In genomic region chr3:88684236-88684979, GRCm38 (mm10) we compare ENCODE assay signal across 8 mouse cellular contexts. TPM values are rescaled to one million over a fixed set of nuclear protein-coding genes. Genes with fewer than 3 reads are reported as not detected.
DNase-seq lines count a peak whose midpoint lies in the region; ATAC-seq and TF ChIP-seq lines count a peak whose summit lies in the region.

No protein-coding gene starts in this region.

- peaks cover 23% of the 10 kb centered on the region for H3K36me3 ChIP-seq in heart, embryonic 13.5 days
- H3K36me3 ChIP-seq in intestine, embryonic 14.5 days (ENCODE audit: control insufficient read depth, insufficient read depth, low read length), result peaks cover 21% of the 10 kb centered on the region
- peaks cover 12% of the 10 kb centered on the region for H3K36me3 ChIP-seq in midbrain, embryonic 13.5 days

- no peak for TF ChIP-seq POLR2A in bone marrow macrophage, adult 2 months (IDR thresholded peaks at IDR 0.05; ENCODE audit: borderline replicate concordance, low read depth, low read length)

- H3K4me3 ChIP-seq in heart, embryonic 13.5 days, result peak overlapping the region; percentile 89
- peak overlapping the region; percentile 89 for H3K4me3 ChIP-seq in bone marrow macrophage, adult 2 months (ENCODE audit: insufficient read depth, low read length)
- peak overlapping the region; percentile 98 for H3K4me3 ChIP-seq in intestine, embryonic 14.5 days (ENCODE audit: low read depth, low read length)
- H3K4me3 ChIP-seq in midbrain, embryonic 13.5 days (replicated peaks), result peak overlapping the region; percentile 100

- no peaks in the 10 kb centered on the region for H3K9me3 ChIP-seq in heart, embryonic 13.5 days
- no peaks in the 10 kb centered on the region for H3K9me3 ChIP-seq in intestine, embryonic 14.5 days (ENCODE audit: control insufficient read depth, low read length)
- H3K9me3 ChIP-seq in midbrain, embryonic 13.5 days, result no peaks in the 10 kb centered on the region

- H3K4me1 ChIP-seq in heart, embryonic 13.5 days, result peaks cover 26% of the 10 kb centered on the region
- H3K4me1 ChIP-seq in bone marrow macrophage, adult 2 months (ENCODE audit: control insufficient read depth, insufficient read depth, low read length), result peaks cover 9% of the 10 kb centered on the region
- peaks cover 6% of the 10 kb centered on the region for H3K4me1 ChIP-seq in intestine, embryonic 14.5 days (replicated peaks; ENCODE audit: control insufficient read depth, insufficient read depth, low read length)
- H3K4me1 ChIP-seq in midbrain, embryonic 13.5 days (replicated peaks), result peaks cover 26% of the 10 kb centered on the region

- WGBS in heart, embryonic 13.5 days, result 56% methylated on average over 8 of the region's 8 CpGs
- 59% methylated on average over 6 of the region's 8 CpGs for WGBS in intestine, embryonic 14.5 days
- WGBS in midbrain, embryonic 13.5 days, result 60% methylated on average over 8 of the region's 8 CpGs

- no peak for ATAC-seq in heart, embryonic 13.5 days (ENCODE audit: extremely low read depth, insufficient number of reproducible peaks, low FRiP score, low TSS enrichment)
- ATAC-seq in intestine, embryonic 14.5 days (replicated peaks; ENCODE audit: low FRiP score, low TSS enrichment, low read depth), result no peak
- no peak for ATAC-seq in midbrain, embryonic 13.5 days

- H3K4me2 ChIP-seq in heart, embryonic 13.5 days, result peak overlapping the region; percentile 94
- H3K4me2 ChIP-seq in intestine, embryonic 14.5 days (ENCODE audit: low read length), result peak overlapping the region; percentile 68
- peak overlapping the region; percentile 54 for H3K4me2 ChIP-seq in midbrain, embryonic 13.5 days (replicated peaks)

- H3K27ac ChIP-seq in heart, embryonic 13.5 days (replicated peaks), result peak overlapping the region; percentile 97
- peak overlapping the region; percentile 88 for H3K27ac ChIP-seq in bone marrow macrophage, adult 2 months (ENCODE audit: insufficient read depth, low read depth, low read length)
- H3K27ac ChIP-seq in intestine, embryonic 14.5 days (ENCODE audit: low read depth), result peak overlapping the region; percentile 97
- H3K27ac ChIP-seq in midbrain, embryonic 13.5 days, result no peak overlapping the region

- DNase-seq in heart, postnatal 4 days, result no peak
- DNase-seq in intestine, embryonic 14.5 days (ENCODE audit: low spot score), result no peak
- DNase-seq in adrenal gland, postnatal 10 days, result no peak
- DNase-seq in left cerebral cortex, adult 8-10 months (ENCODE audit: low spot score in 2 of 2), result no peak
- no peak for DNase-seq in cerebellum, adult 18-20 months

- H3K9ac ChIP-seq in heart, embryonic 13.5 days, result peak overlapping the region; percentile 82
- H3K9ac ChIP-seq in intestine, embryonic 14.5 days (ENCODE audit: low read length), result peak overlapping the region; percentile 34
- no peak overlapping the region for H3K9ac ChIP-seq in midbrain, embryonic 13.5 days (replicated peaks)

- H3K27me3 ChIP-seq in heart, embryonic 13.5 days (replicated peaks), result no peaks in the 10 kb centered on the region
- H3K27me3 ChIP-seq in intestine, embryonic 14.5 days (replicated peaks; ENCODE audit: control insufficient read depth, insufficient read depth, low read length), result no peaks in the 10 kb centered on the region
- H3K27me3 ChIP-seq in midbrain, embryonic 13.5 days, result no peaks in the 10 kb centered on the region

- no peak for TF ChIP-seq CTCF in bone marrow macrophage, adult 2 months (IDR thresholded peaks at IDR 0.05; ENCODE audit: low read depth, low read length)

RNA-seq across cellular contexts. Expression of gene Khdc4, which starts 1.2 kb away (rescaled TPM):
- polyA plus RNA-seq in heart, embryonic 13.5 days (2015; fragmentation: Nextera tagmentation; extraction: Ambion mirVana), result 54.8 and 61.4 TPM in 2 replicates
- total RNA-seq in heart, postnatal 4 days (2021), result 10 to 100 TPM; 44.9 to 49.2 TPM
- polyA plus RNA-seq in bone marrow macrophage, adult 2 months (2012; ENCODE audit: insufficient read depth, insufficient read length, missing spikeins), result 40.7 and 48.4 TPM in 2 replicates
- polyA plus RNA-seq in intestine, embryonic 14.5 days (2014; fragmentation: Nextera tagmentation; extraction: Ambion mirVana), result 78.9 and 87.9 TPM in 2 replicates
- polyA plus RNA-seq in midbrain, embryonic 13.5 days (2015; fragmentation: Nextera tagmentation; extraction: Ambion mirVana), result 102 and 105 TPM in 2 replicates
- 10 to 100 TPM; 46.7 to 60.5 TPM for total RNA-seq in adrenal gland, postnatal 10 days (2021)
- 10 to 100 TPM; 46.2 to 57.4 (median 51.3) TPM for total RNA-seq in left cerebral cortex, adult 8-10 months (2022)

RNA-seq across cellular contexts. Expression of gene Rxfp4, which starts 31.5 kb away (rescaled TPM):
- not detected in 2 replicates for polyA plus RNA-seq in heart, embryonic 13.5 days (2015; fragmentation: Nextera tagmentation; extraction: Ambion mirVana)
- total RNA-seq in heart, postnatal 4 days (2021), result under 1 TPM in 1 of 2 experiments, not detected in 1; 0.20 TPM
- not detected in 2 replicates for polyA plus RNA-seq in bone marrow macrophage, adult 2 months (2012; ENCODE audit: insufficient read depth, insufficient read length, missing spikeins)
- not detected in 2 replicates for polyA plus RNA-seq in intestine, embryonic 14.5 days (2014; fragmentation: Nextera tagmentation; extraction: Ambion mirVana)
- not detected in 2 replicates for polyA plus RNA-seq in midbrain, embryonic 13.5 days (2015; fragmentation: Nextera tagmentation; extraction: Ambion mirVana)
- not detected for total RNA-seq in adrenal gland, postnatal 10 days (2021)
- total RNA-seq in left cerebral cortex, adult 8-10 months (2022), result not detected

RNA-seq across cellular contexts. Expression of gene Rit1, which starts 32.2 kb away (rescaled TPM):
- polyA plus RNA-seq in heart, embryonic 13.5 days (2015; fragmentation: Nextera tagmentation; extraction: Ambion mirVana), result 51.7 and 56.8 TPM in 2 replicates
- 10 to 100 TPM; 43.4 to 48.0 TPM for total RNA-seq in heart, postnatal 4 days (2021)
- 100 and 110 TPM in 2 replicates for polyA plus RNA-seq in bone marrow macrophage, adult 2 months (2012; ENCODE audit: insufficient read depth, insufficient read length, missing spikeins)
- 56.4 and 62.1 TPM in 2 replicates for polyA plus RNA-seq in intestine, embryonic 14.5 days (2014; fragmentation: Nextera tagmentation; extraction: Ambion mirVana)
- 51.1 and 52.1 TPM in 2 replicates for polyA plus RNA-seq in midbrain, embryonic 13.5 days (2015; fragmentation: Nextera tagmentation; extraction: Ambion mirVana)
- 10 to 100 TPM; 39.0 to 44.9 TPM for total RNA-seq in adrenal gland, postnatal 10 days (2021)
- 10 to 100 TPM; 36.3 to 42.0 (median 40.6) TPM for total RNA-seq in left cerebral cortex, adult 8-10 months (2022)
